Mouse (Mus musculus) CH12.LX (cell line): ENCODE measurements around the gene Agpat3. TPM values are rescaled to one million over a fixed set of nuclear protein-coding genes. Genes with fewer than 3 reads are reported as not detected.

ENCODE experiments used
- DNase-seq: peaks from one replicate; pipeline ENCODE4 v3.0.0-alpha.2; 2013; ENCODE audit errors: extremely low read depth
- H3K27ac ChIP-seq: 2 replicates; pipeline ENCODE4 v1.5.1; 2012; ENCODE audit warnings: low read depth, mild to moderate bottlenecking, control low read depth, moderate library complexity; ENCODE audit not compliant: insufficient read depth
- H3K27me3 ChIP-seq: replicated peaks from 2 replicates; pipeline ENCODE3; 2012; ENCODE audit warnings: inconsistent platforms
- H3K36me3 ChIP-seq, 2 experiments: replicated peaks in 1 of 2; 2 replicates each; pipeline versions ENCODE3 to v1.6.1; 2012; ENCODE audit warnings: inconsistent platforms in 1 of 2, low read length in 1 of 2, mild to moderate bottlenecking in 1 of 2, mixed read lengths in 1 of 2, moderate library complexity in 1 of 2; ENCODE audit not compliant: control insufficient read depth in 1 of 2, insufficient read depth in 1 of 2
- H3K4me1 ChIP-seq, 2 experiments: 2 replicates each; pipeline ENCODE4 v1.6.1; 2012; ENCODE audit warnings: inconsistent platforms in 1 of 2, moderate library complexity in 1 of 2; ENCODE audit not compliant: insufficient read depth in 2 of 2, control insufficient read depth in 1 of 2
- H3K4me2 ChIP-seq: 2 replicates; pipeline ENCODE4 v1.6.1; 2012; ENCODE audit warnings: low read depth, mild to moderate bottlenecking, control low read depth; ENCODE audit not compliant: poor library complexity, insufficient read depth, severe bottlenecking
- H3K4me3 ChIP-seq, 3 experiments: fragments of 150-350 bp in 1 of 3; sonication (generic) in 1 of 3; replicated peaks in 1 of 3; 2 replicates each; pipeline versions ENCODE3 to v1.5.1; 2011 to 2012; ENCODE audit warnings: low read depth in 2 of 3, low read length in 2 of 3, mild to moderate bottlenecking in 2 of 3, moderate library complexity in 2 of 3, control low read depth in 1 of 3, improper control_type of control experiment in 1 of 3, inconsistent platforms in 1 of 3, mixed read lengths in 1 of 3; ENCODE audit not compliant: poor library complexity in 1 of 3
- H3K79me2 ChIP-seq: replicated peaks from 2 replicates; pipeline ENCODE4 v1.6.1; 2012; ENCODE audit warnings: mild to moderate bottlenecking, moderate library complexity; ENCODE audit not compliant: control insufficient read depth, poor library complexity, insufficient read depth, severe bottlenecking; ENCODE audit errors: extremely low read depth
- H3K9ac ChIP-seq: 2 replicates; pipeline ENCODE4 v1.6.1; 2012; ENCODE audit warnings: low read depth, mild to moderate bottlenecking, control low read depth, moderate library complexity; ENCODE audit not compliant: insufficient read depth
- H3K9me3 ChIP-seq: replicated peaks from 2 replicates; pipeline ENCODE3; 2012; ENCODE audit warnings: low read length, inconsistent platforms, mixed read lengths
- BHLHE40 ChIP-seq: IDR thresholded peaks from 2 replicates; pipeline ENCODE4 v1.6.1; 2011; ENCODE audit warnings: mild to moderate bottlenecking, low read depth, low read length, improper control_type of control experiment
- CTCF ChIP-seq, 2 experiments: IDR thresholded peaks in 1 of 2; conservative IDR thresholded peaks in 1 of 2; 2 replicates each; pipeline ENCODE4 v1.5.1; 2011 to 2012; ENCODE audit warnings: low read depth in 2 of 2, low read length in 2 of 2, improper control_type of control experiment in 1 of 2, inconsistent platforms in 1 of 2, mild to moderate bottlenecking in 1 of 2, moderate library complexity in 1 of 2
- ELF1 ChIP-seq: IDR thresholded peaks from 2 replicates; pipeline ENCODE4 v1.6.1; 2014; ENCODE audit warnings: low read depth, mild to moderate bottlenecking, inconsistent platforms, low read length, improper control_type of control experiment
- EP300 ChIP-seq: IDR thresholded peaks from 2 replicates; pipeline ENCODE4 v1.6.1; 2011; ENCODE audit warnings: low read length, improper control_type of control experiment
- GABPA ChIP-seq: IDR thresholded peaks from 2 replicates; pipeline ENCODE4 v1.6.1; 2012; ENCODE audit warnings: low read depth, low read length, improper control_type of control experiment, inconsistent platforms; ENCODE audit not compliant: insufficient replicate concordance
- IRF4 ChIP-seq: IDR thresholded peaks from 2 replicates; pipeline ENCODE4 v1.6.1; 2014; ENCODE audit warnings: low read depth, mild to moderate bottlenecking, inconsistent platforms, low read length, improper control_type of control experiment
- KAT2A ChIP-seq: IDR thresholded peaks from 2 replicates; pipeline ENCODE4 v1.6.1; 2012; ENCODE audit warnings: low read length, improper control_type of control experiment, inconsistent platforms; ENCODE audit not compliant: insufficient replicate concordance
- MAX ChIP-seq: IDR thresholded peaks from 2 replicates; pipeline ENCODE4 v1.6.1; 2011; ENCODE audit warnings: low read length, improper control_type of control experiment
- MAZ ChIP-seq: IDR thresholded peaks from 2 replicates; pipeline ENCODE4 v1.6.1; 2012; ENCODE audit warnings: low read depth, mild to moderate bottlenecking, inconsistent platforms, low read length, improper control_type of control experiment, moderate library complexity
- MXI1 ChIP-seq: IDR thresholded peaks from 2 replicates; pipeline ENCODE4 v1.6.1; 2011; ENCODE audit warnings: mild to moderate bottlenecking, low read depth, low read length, improper control_type of control experiment
- NELFE ChIP-seq: IDR thresholded peaks from 2 replicates; pipeline ENCODE4 v1.6.1; 2011; ENCODE audit warnings: low read depth, low read length, improper control_type of control experiment
- POLR2A ChIP-seq: IDR thresholded peaks from 2 replicates; pipeline ENCODE4 v1.6.1; 2011; ENCODE audit warnings: low read depth, mild to moderate bottlenecking, improper control_type of control experiment, low read length
- RCOR1 ChIP-seq: conservative IDR thresholded peaks from 2 replicates; pipeline ENCODE4 v1.6.1; 2012; ENCODE audit warnings: low read depth, mild to moderate bottlenecking, inconsistent platforms, low read length, improper control_type of control experiment
- SIN3A ChIP-seq: IDR thresholded peaks from 2 replicates; pipeline ENCODE4 v1.6.1; 2012; ENCODE audit warnings: low read length, improper control_type of control experiment, inconsistent platforms
- SMC3 ChIP-seq: IDR thresholded peaks from 2 replicates; pipeline ENCODE4 v1.6.1; 2011; ENCODE audit warnings: low read depth, low read length, improper control_type of control experiment
- TCF12 ChIP-seq: IDR thresholded peaks from 2 replicates; pipeline ENCODE4 v1.6.1; 2014; ENCODE audit warnings: low read depth, mild to moderate bottlenecking, inconsistent platforms, low read length, improper control_type of control experiment
- UBTF ChIP-seq: IDR thresholded peaks from 2 replicates; pipeline ENCODE4 v1.6.1; 2012; ENCODE audit warnings: low read depth, mild to moderate bottlenecking, inconsistent platforms, low read length, improper control_type of control experiment, moderate library complexity
- USF1 ChIP-seq: IDR thresholded peaks from 2 replicates; pipeline ENCODE4 v1.6.1; 2014; ENCODE audit warnings: low read depth, mild to moderate bottlenecking, inconsistent platforms, low read length, improper control_type of control experiment
- USF2 ChIP-seq: conservative IDR thresholded peaks from 2 replicates; pipeline ENCODE4 v1.6.1; 2011; ENCODE audit warnings: low read depth, low read length, improper control_type of control experiment
- ZC3H11A ChIP-seq: IDR thresholded peaks from 2 replicates; pipeline ENCODE4 v1.6.1; 2012; ENCODE audit warnings: low read depth, mild to moderate bottlenecking, inconsistent platforms, low read length, improper control_type of control experiment
- ZKSCAN1 ChIP-seq: IDR thresholded peaks from 2 replicates; pipeline ENCODE4 v1.6.1; 2012; ENCODE audit warnings: low read depth, inconsistent platforms, low read length, improper control_type of control experiment, borderline replicate concordance
- ZNF384 ChIP-seq: IDR thresholded peaks from 2 replicates; pipeline ENCODE4 v1.6.1; 2012; ENCODE audit warnings: low read depth, low read length, improper control_type of control experiment, inconsistent platforms
- dilution Hi-C: fragments of 300-500 bp; cut with MboI; formaldehyde crosslinking; loops from 2 replicates; pipeline ENCODE4 v1.14.3; 2020; ENCODE audit warnings: low sequenced_read_pairs; ENCODE audit not compliant: extremely low pct_unique_long_range_greater_than_20kb, extremely low pct_ligation_motif_present
- in situ Hi-C: fragments of 300-500 bp; cut with MboI; formaldehyde crosslinking; loops from 3 replicates; pipeline ENCODE4 v1.14.3; 2019; ENCODE audit warnings: low sequenced_read_pairs, low pct_ligation_motif_present, low pct_unique_long_range_greater_than_20kb, mixed read lengths
- polyA plus RNA-seq: library from polyadenylated mRNA; unstranded; fragments of >175 nt; gene quantifications from 2 replicates; pipeline ENCODE4 v1.2.1, GENCODE M21; 2012; ENCODE audit warnings: low read depth; ENCODE audit not compliant: insufficient read length
- total RNA-seq, 2 experiments: library from RNA; depleted of rRNA; stranded (reverse); fragments of 300-350 nt in 1 of 2; fragments of >200 nt in 1 of 2; gene quantifications; 2 replicates each; pipeline ENCODE4 v1.2.3; 2012 to 2014

Gene Agpat3
- total and polyA plus RNA-seq, 3 experiments, result 36.7 to 67.2 (median 63.1) TPM

GRCm38 (mm10) chr10:78371746-78372145, 19.5 kb upstream of the Agpat3 start:
- H3K4me3 ChIP-seq, result no peak overlapping the region
- H3K4me2 ChIP-seq, result peak overlapping the region; percentile 79
- H3K4me1 ChIP-seq, result peaks cover 8 to 25% of the 10 kb centered on the region in 2 experiments
- no peak overlapping the region for H3K27ac ChIP-seq
- TF ChIP-seq ZC3H11A (no peak), CTCF (conservative IDR thresholded peaks at IDR 0.05 in 1 of 2, IDR thresholded peaks at IDR 0.05 in 1 of 2; ENCODE audit: low read depth in 2 of 2, low read length in 2 of 2) (no peak), USF1 (no peak), GABPA (no peak), MXI1 (no peak), RCOR1 (no peak), ZNF384 (no peak), MAZ (no peak), ELF1 (no peak), SMC3 (no peak)
- no peaks in the 10 kb centered on the region for H3K79me2 ChIP-seq
- H3K36me3 ChIP-seq, result no peaks in the 10 kb centered on the region
- H3K9me3 ChIP-seq, result peaks cover 9% of the 10 kb centered on the region
- peaks cover 19% of the 10 kb centered on the region for H3K27me3 ChIP-seq
- no peak for DNase-seq
- H3K9ac ChIP-seq, result no peak overlapping the region
- dilution Hi-C loops, result no loop called here
- in situ Hi-C loops, result loop anchor here (10.0 kb wide), 1 partner anchor 187 kb away; the partner anchor contains the start of gene Pwp2

DNA sequence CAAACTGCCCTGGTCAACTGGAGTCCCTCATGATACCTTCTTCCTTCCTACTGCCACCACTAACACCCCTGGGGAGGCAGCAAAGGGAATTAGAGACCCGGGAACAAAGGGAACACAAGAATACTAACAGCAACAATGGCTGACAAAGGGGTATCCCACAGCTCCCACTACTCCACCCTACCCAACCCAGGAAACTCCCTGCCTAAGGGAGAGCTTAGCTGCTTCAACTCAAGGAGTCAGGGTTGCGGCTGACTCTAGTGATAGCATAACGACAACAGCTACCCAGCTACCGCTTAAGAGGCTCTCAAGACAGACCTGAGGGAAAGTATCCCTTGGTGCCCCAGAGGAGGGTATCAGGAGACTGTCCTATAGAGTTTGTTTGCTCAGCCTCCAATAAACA, 15.3 kb upstream of the Agpat3 start:
- Histone ChIP-seq H3K9me3 (no peaks in the 10 kb centered on the region), H3K4me3 (no peak overlapping the region), H3K4me1 (peaks cover 8 to 36% of the 10 kb centered on the region in 2 experiments), H3K9ac (no peak overlapping the region), H3K4me2 (no peak overlapping the region), H3K27me3 (no peaks in the 10 kb centered on the region), H3K36me3 (no peaks in the 10 kb centered on the region), H3K79me2 (no peaks in the 10 kb centered on the region), H3K27ac (no peak overlapping the region)
- in situ Hi-C loops, result no loop called here
- no peak for DNase-seq
- dilution Hi-C loops, result no loop called here
- TF ChIP-seq ZKSCAN1 (no peak), USF2 (no peak), POLR2A (no peak), SIN3A (no peak), GABPA (no peak), BHLHE40 (no peak), NELFE (no peak), EP300 (no peak), CTCF (conservative IDR thresholded peaks at IDR 0.05 in 1 of 2, IDR thresholded peaks at IDR 0.05 in 1 of 2; ENCODE audit: low read depth in 2 of 2, low read length in 2 of 2) (no peak), USF1 (no peak), TCF12 (no peak), MXI1 (no peak), IRF4 (no peak), UBTF (no peak), KAT2A (no peak), MAX (no peak)
- TF ChIP-seq, all 38 proteins: peak for 0
